Mouse (Mus musculus) MN1 (cell line): ENCODE data around the gene Jade3.

Experiments used
- DNase-seq: peaks from one replicate; pipeline ENCODE4 v3.0.0-alpha.2; 2016; ENCODE audit warnings: low spot score

The Jade3 gene

GRCm38 (mm10) chrX:20548011-20548879 lies 122.8 kb downstream of the Jade3 start:
- peak; percentile 28 for DNase-seq

- no peak for DNase-seq
Observed at GRCm38 (mm10) chrX:20548880-20549440, 123.5 kb downstream of the Jade3 start.

- no peak for DNase-seq
Observed at GRCm38 (mm10) chrX:20549532-20549931, 124.0 kb downstream of the Jade3 start, which contains the start of gene Rgn. Gene Rgn, plus strand, starts transcription at chrX:20549787.

- no peak for DNase-seq
Observed at GRCm38 (mm10) chrX:20552199-20552598, 126.7 kb downstream of the Jade3 start.

- DNase-seq, result no peak
Observed at GRCm38 (mm10) chrX:20561846-20562245, 136.4 kb downstream of the Jade3 start.

GRCm38 (mm10) chrX:20563941-20564340 lies 138.5 kb downstream of the Jade3 start:
- no peak for DNase-seq
